Mouse (Mus musculus): ENCODE measurements at regions not wholly inside any gene's neighbourhood (a gene's known extent, or its start where the extent isn't known, plus 50 kb on each side); places are given as distances from the start of the nearest gene placed in this dataset.

GRCm38 (mm10) chr1:137428110-137428509 lies 467.9 kb upstream of the Nr5a2 start:
- no peaks in the 10 kb centered on the region for H3K9me3 ChIP-seq
- no peak overlapping the region for H3K27ac ChIP-seq (replicated peaks)
- no peaks in the 10 kb centered on the region for H3K4me1 ChIP-seq
- ATAC-seq (replicated peaks): no peak
- 93% methylated on average over 1 of the region's 1 CpGs for WGBS
- no peak overlapping the region for H3K4me2 ChIP-seq (replicated peaks)
- no peaks in the 10 kb centered on the region for H3K36me3 ChIP-seq
- H3K4me3 ChIP-seq: no peak overlapping the region
- H3K27me3 ChIP-seq: no peaks in the 10 kb centered on the region
- H3K9ac ChIP-seq (replicated peaks): no peak overlapping the region

GRCm38 (mm10) chr1:137418388-137418787 lies 458.1 kb upstream of the Nr5a2 start:
- H3K27ac ChIP-seq (replicated peaks): no peak overlapping the region
- H3K9me3 ChIP-seq: no peaks in the 10 kb centered on the region
- H3K4me2 ChIP-seq (replicated peaks): no peak overlapping the region
- H3K9ac ChIP-seq (replicated peaks): no peak overlapping the region
- WGBS: 61% methylated on average over 3 of the region's 3 CpGs
- no peak overlapping the region for H3K4me3 ChIP-seq
- H3K36me3 ChIP-seq: no peaks in the 10 kb centered on the region
- no peaks in the 10 kb centered on the region for H3K4me1 ChIP-seq
- ATAC-seq (replicated peaks): no peak
- H3K27me3 ChIP-seq: no peaks in the 10 kb centered on the region

DNA sequence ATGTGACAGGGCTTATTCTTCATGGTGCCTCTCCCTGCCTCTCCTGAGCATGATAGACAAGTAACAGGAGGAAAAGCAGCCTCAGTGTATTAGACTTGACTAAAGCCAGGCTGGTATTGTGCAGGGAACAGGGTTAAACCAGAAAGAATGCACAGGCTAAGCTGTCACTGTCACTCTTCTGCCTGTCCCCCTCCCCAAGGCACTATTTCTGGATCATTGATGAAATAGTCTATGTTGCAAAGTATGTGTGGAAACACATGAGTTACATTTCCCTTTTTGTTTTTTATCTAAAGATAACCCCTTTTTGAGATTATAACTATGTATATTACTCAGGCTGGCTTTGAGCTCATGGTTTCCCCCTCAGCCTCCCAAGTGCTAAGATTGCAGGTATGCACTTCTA lies 436.5 kb upstream of the Nr5a2 start:
- no peak overlapping the region for H3K9ac ChIP-seq (replicated peaks)
- no peaks in the 10 kb centered on the region for H3K27me3 ChIP-seq
- H3K4me3 ChIP-seq: no peak overlapping the region
- no peak overlapping the region for H3K27ac ChIP-seq (replicated peaks)
- H3K9me3 ChIP-seq: no peaks in the 10 kb centered on the region
- H3K4me1 ChIP-seq: no peaks in the 10 kb centered on the region
- H3K4me2 ChIP-seq (replicated peaks): no peak overlapping the region
- no peak for ATAC-seq (replicated peaks)
- no peaks in the 10 kb centered on the region for H3K36me3 ChIP-seq

DNA sequence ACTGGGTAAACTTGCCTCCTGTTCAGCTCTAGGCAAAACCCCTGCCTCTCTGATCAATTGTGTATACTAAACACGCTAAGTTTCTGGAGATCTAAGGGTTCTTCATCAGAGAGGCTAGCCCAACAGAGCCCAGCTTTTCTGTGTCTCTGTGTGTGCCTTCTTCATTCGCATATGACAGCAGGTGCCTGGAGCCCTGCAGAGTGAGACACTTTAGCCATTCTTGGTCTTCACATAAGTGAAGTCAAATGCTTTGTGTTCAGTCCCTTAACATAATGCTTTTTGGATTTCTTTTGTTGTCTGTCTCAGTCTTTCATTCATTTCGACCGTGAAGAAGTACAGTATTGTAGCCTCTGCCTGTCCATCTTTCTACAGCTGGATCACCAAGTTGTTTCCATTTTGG lies 427.3 kb upstream of the Nr5a2 start:
- Histone ChIP-seq H3K27ac (replicated peaks) (no peak overlapping the region), H3K4me1 (no peaks in the 10 kb centered on the region), H3K27me3 (no peaks in the 10 kb centered on the region), H3K4me2 (replicated peaks) (no peak overlapping the region), H3K4me3 (no peak overlapping the region), H3K9ac (replicated peaks) (no peak overlapping the region), H3K9me3 (no peaks in the 10 kb centered on the region), H3K36me3 (no peaks in the 10 kb centered on the region)
- WGBS: 45% methylated on average over 4 of the region's 4 CpGs
- no peak for ATAC-seq (replicated peaks)

DNA sequence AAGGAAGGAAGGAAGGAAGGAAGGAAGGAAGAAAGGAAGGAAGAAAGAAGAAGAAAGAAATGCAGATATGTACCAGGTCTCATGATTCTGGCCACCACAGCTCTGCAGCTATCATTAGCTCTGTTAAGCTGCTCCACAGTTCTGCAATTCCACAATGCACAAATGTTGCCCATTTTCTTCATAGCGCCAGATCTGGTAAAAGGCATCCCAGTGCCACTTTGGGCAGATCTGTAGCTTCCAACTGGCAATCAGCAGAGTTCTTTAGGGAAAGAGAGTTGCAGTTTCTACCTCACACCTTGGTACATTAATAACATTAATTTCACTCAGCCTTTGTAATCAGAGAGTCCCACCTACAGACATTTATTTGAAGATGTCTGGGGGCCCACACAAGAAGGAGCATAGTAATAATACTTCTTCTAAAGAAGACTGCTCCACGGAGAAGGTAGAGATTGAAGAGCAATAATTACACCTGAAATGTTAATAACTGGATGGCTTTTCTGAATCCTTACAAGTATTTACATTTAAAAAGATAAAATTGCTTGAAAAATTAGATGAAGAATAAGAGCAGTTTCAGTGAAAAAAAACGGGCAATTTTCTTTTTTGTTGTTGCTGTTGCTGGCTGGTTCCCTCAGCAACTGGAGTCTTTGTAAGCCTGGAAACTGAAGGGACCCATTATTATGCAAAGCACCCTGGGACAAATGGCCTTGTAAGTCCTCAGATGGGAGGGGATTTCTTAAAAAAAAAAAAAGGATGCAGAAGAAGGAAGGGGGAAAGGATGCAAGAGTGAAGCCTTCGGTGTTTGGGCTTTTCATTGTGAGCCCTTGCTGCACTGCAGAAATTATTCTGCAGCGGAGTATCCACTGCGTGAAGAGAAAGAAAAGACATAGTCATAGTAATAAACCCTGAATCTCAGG lies 418.1 kb upstream of the Nr5a2 start:
- WGBS: 3% methylated on average over 6 of the region's 6 CpGs
- no peaks in the 10 kb centered on the region for H3K36me3 ChIP-seq
- no peak overlapping the region for H3K4me2 ChIP-seq (replicated peaks)
- ATAC-seq (replicated peaks): peak; percentile 81
- H3K27me3 ChIP-seq: no peaks in the 10 kb centered on the region
- peak overlapping the region; percentile 86 for H3K27ac ChIP-seq (replicated peaks)
- H3K4me1 ChIP-seq: peaks cover 39% of the 10 kb centered on the region
- H3K4me3 ChIP-seq: no peak overlapping the region
- H3K9me3 ChIP-seq: no peaks in the 10 kb centered on the region
- no peak overlapping the region for H3K9ac ChIP-seq (replicated peaks)

GRCm38 (mm10) chr1:137376685-137377084 lies 416.4 kb upstream of the Nr5a2 start:
- Histone ChIP-seq H3K4me3 (no peak overlapping the region), H3K4me1 (peaks cover 39% of the 10 kb centered on the region), H3K9me3 (no peaks in the 10 kb centered on the region), H3K27me3 (no peaks in the 10 kb centered on the region), H3K27ac (replicated peaks) (no peak overlapping the region), H3K36me3 (no peaks in the 10 kb centered on the region), H3K9ac (replicated peaks) (no peak overlapping the region), H3K4me2 (replicated peaks) (no peak overlapping the region)
- WGBS: 76% methylated on average over 10 of the region's 10 CpGs
- ATAC-seq (replicated peaks): no peak

DNA sequence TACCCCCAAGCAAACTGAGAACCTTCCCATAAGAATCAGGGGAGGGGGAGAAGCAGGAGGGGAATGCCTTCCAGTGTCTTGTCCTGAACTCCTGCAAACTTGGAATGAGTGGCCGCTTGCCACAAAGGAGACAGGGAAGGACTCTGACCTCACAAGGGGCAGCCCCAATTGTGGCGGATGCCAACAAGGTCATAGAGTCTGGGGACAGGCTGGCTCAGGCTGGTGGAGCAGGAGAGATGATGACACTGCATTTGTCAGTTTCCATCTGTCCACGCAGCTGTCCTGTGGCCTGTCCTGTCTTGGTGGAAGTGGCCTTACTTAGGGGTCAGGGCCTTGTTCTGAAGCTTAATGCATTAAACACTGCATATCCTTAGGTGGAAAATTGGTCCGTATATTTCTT lies 414.4 kb upstream of the Nr5a2 start:
- no peaks in the 10 kb centered on the region for H3K36me3 ChIP-seq
- ATAC-seq (replicated peaks): no peak
- 48% methylated on average over 4 of the region's 4 CpGs for WGBS
- H3K27ac ChIP-seq (replicated peaks): peak overlapping the region; percentile 73
- peaks cover 39% of the 10 kb centered on the region for H3K4me1 ChIP-seq
- no peak overlapping the region for H3K9ac ChIP-seq (replicated peaks)
- no peaks in the 10 kb centered on the region for H3K27me3 ChIP-seq
- H3K9me3 ChIP-seq: no peaks in the 10 kb centered on the region
- H3K4me2 ChIP-seq (replicated peaks): no peak overlapping the region
- no peak overlapping the region for H3K4me3 ChIP-seq

DNA sequence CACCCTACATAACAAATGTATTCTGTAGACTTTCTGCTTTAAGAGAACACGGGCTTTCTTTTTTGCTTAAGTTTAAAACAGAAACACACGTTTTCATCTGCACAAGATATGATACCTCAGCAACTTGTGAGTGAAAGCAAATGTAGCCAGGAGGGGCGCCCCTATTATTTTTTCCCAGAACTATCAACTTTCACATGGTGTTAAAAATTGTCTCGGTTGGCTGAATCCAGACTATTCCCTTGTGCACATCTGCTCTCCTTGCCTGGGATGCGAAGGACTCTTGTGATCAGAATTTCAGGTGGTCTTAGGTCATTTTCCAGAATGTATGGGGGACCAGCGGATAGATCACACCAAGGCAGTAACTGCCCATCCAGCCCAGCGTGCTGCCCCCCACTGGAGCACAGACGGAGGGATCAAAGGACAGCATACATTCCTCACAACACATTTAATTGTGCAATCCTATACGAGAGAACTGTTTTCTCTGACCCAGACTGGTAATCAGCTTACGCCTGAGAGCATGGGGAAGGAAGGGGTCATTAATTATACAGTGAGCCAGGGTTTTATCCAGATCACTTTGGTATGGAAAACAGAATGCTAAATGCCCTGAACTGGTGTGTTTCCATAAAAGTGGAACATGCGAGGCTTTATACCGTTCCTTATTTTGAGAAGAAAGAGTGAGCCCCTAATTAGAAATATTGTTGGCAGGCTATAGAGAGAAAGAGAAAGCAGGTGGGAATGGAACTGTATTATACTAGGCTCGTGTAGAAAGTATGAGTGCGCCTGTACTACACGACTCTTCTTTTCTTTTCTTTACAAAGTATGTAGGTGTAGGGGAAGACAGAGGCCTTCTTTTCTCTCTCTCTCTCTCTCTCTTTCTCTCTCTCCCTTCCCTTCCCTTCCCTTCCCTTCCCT lies 413.5 kb upstream of the Nr5a2 start:
- Histone ChIP-seq H3K27me3 (no peaks in the 10 kb centered on the region), H3K4me1 (peaks cover 34% of the 10 kb centered on the region), H3K4me2 (replicated peaks) (no peak overlapping the region), H3K4me3 (no peak overlapping the region), H3K36me3 (no peaks in the 10 kb centered on the region), H3K27ac (replicated peaks) (peak overlapping the region; percentile 73), H3K9me3 (no peaks in the 10 kb centered on the region), H3K9ac (replicated peaks) (no peak overlapping the region)
- 16% methylated on average over 15 of the region's 15 CpGs for WGBS
- ATAC-seq (replicated peaks): peak; percentile 83

DNA sequence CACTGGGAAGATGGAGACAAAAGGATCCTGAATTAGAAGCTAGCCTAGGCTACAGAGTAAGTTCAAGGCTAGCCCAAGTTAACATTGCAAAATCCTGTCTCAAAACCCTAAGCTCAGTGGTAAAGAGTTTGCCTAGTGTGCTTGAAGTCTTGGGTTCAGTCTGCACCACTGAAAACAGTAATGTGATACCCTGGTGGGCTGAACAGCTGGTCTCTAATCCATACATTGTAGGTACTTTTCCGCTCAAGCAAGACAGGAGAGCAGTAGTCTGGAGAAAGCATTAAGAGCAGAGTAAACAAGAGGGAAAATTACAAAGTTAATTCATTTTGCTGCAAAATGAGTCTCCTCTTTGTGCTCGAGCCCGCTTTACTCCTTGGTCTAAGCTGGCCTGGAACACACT lies 412.0 kb upstream of the Nr5a2 start:
- H3K4me1 ChIP-seq: peaks cover 26% of the 10 kb centered on the region
- no peak overlapping the region for H3K9ac ChIP-seq (replicated peaks)
- H3K36me3 ChIP-seq: no peaks in the 10 kb centered on the region
- H3K27ac ChIP-seq (replicated peaks): no peak overlapping the region
- H3K27me3 ChIP-seq: no peaks in the 10 kb centered on the region
- no peaks in the 10 kb centered on the region for H3K9me3 ChIP-seq
- 94% methylated on average over 3 of the region's 3 CpGs for WGBS
- no peak overlapping the region for H3K4me2 ChIP-seq (replicated peaks)
- H3K4me3 ChIP-seq: no peak overlapping the region
- ATAC-seq (replicated peaks): no peak

- no peak for ATAC-seq (replicated peaks)
These were observed 404.1 kb upstream of the Nr5a2 start for GRCm38 (mm10) chr1:137364396-137364795.

DNA sequence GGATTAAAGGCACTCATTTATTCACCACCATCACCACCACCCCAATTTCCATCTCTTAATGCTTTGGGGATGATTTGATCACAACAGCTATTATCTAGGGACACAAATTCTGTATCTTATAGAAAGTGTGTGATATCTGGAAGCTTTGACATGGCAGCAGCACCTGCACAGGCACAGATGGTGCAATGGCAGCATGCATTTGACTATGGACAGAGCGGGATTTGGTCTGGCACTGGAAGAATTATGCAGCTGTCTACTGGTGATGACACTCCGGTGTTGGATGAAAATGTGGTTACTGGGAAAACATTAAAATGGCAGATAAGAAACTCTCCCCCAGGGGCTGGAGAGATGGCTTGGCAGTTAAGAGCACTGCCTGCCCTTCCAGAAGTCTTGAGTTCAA lies 403.7 kb upstream of the Nr5a2 start:
- 92% methylated on average over 2 of the region's 2 CpGs for WGBS
- H3K27ac ChIP-seq (replicated peaks): no peak overlapping the region
- H3K4me3 ChIP-seq: no peak overlapping the region
- H3K27me3 ChIP-seq: no peaks in the 10 kb centered on the region
- no peaks in the 10 kb centered on the region for H3K36me3 ChIP-seq
- no peak overlapping the region for H3K9ac ChIP-seq (replicated peaks)
- ATAC-seq (replicated peaks): no peak
- H3K4me2 ChIP-seq (replicated peaks): no peak overlapping the region
- H3K9me3 ChIP-seq: no peaks in the 10 kb centered on the region
- 0 out of 2 replicates have a peak, but pooled peaks cover 2% of the 10 kb centered on the region for H3K4me1 ChIP-seq

More at GRCm38 (mm10) chr1:137364396-137364795, 404.1 kb upstream of the Nr5a2 start:
- Histone ChIP-seq H3K4me2 (replicated peaks) (no peak overlapping the region), H3K36me3 (no peaks in the 10 kb centered on the region), H3K9me3 (no peaks in the 10 kb centered on the region), H3K4me1 (0 out of 2 replicates have a peak, but pooled peaks cover 2% of the 10 kb centered on the region), H3K27ac (replicated peaks) (no peak overlapping the region), H3K9ac (replicated peaks) (no peak overlapping the region), H3K27me3 (no peaks in the 10 kb centered on the region), H3K4me3 (no peak overlapping the region)

- WGBS: 59% methylated on average over 1 of the region's 1 CpGs
- H3K9me3 ChIP-seq: no peaks in the 10 kb centered on the region
- H3K4me1 ChIP-seq: 0 out of 2 replicates have a peak, but pooled peaks cover 2% of the 10 kb centered on the region
- no peak overlapping the region for H3K27ac ChIP-seq (replicated peaks)
- H3K36me3 ChIP-seq: no peaks in the 10 kb centered on the region
- no peak overlapping the region for H3K4me2 ChIP-seq (replicated peaks)
- H3K9ac ChIP-seq (replicated peaks): no peak overlapping the region
- no peak overlapping the region for H3K4me3 ChIP-seq
- H3K27me3 ChIP-seq: no peaks in the 10 kb centered on the region
- no peak for ATAC-seq (replicated peaks)
These were observed 403.3 kb upstream of the Nr5a2 start for GRCm38 (mm10) chr1:137363561-137363960.
